Mouse (Mus musculus) layer of hippocampus, postnatal 14 days (tissue): ENCODE data around the gene Slc25a28. TPM values are rescaled to one million over a fixed set of nuclear protein-coding genes. Genes with fewer than 3 reads are reported as not detected.
A peak's percentile ranks its signal among the peaks of the same experiment; 100 is the strongest.

Experiments
- DNase-seq, 2 experiments: peaks; one replicate each; pipeline ENCODE4 v3.0.0; 2021 to 2022; ENCODE audit warnings: low spot score in 2 of 2, mixed read lengths in 1 of 2
- long read RNA-seq, 2 experiments: library from polyadenylated mRNA; stranded (forward); transcript quantifications; one replicate each; pipeline ENCODE4 v2.0.0; 2021
- total RNA-seq, 2 experiments: library from RNA; stranded (reverse); gene quantifications; 2 replicates each; pipeline ENCODE4 v1.2.3; 2021

The Slc25a28 gene
- 10 to 100 TPM; 35.8 to 39.1 TPM for total RNA-seq
- long read RNA-seq, experiment 1, transcript Slc25a28-201 (4 exons, 1,535 nt) = major isoform, 19 of 45 reads
- long read RNA-seq, experiment 1, partial matches to known transcripts = 3 of 45 reads
- long read RNA-seq, experiment 1, other reads (novel, unspliced or antisense) = 20 of 45 reads
- long read RNA-seq, experiment 2, transcript Slc25a28-201 (4 exons, 1,535 nt) = major isoform, 23 of 48 reads
- long read RNA-seq, experiment 2, partial matches to known transcripts = 1 of 48 reads
- long read RNA-seq, experiment 2, other reads (novel, unspliced or antisense) = 23 of 48 reads

DNA sequence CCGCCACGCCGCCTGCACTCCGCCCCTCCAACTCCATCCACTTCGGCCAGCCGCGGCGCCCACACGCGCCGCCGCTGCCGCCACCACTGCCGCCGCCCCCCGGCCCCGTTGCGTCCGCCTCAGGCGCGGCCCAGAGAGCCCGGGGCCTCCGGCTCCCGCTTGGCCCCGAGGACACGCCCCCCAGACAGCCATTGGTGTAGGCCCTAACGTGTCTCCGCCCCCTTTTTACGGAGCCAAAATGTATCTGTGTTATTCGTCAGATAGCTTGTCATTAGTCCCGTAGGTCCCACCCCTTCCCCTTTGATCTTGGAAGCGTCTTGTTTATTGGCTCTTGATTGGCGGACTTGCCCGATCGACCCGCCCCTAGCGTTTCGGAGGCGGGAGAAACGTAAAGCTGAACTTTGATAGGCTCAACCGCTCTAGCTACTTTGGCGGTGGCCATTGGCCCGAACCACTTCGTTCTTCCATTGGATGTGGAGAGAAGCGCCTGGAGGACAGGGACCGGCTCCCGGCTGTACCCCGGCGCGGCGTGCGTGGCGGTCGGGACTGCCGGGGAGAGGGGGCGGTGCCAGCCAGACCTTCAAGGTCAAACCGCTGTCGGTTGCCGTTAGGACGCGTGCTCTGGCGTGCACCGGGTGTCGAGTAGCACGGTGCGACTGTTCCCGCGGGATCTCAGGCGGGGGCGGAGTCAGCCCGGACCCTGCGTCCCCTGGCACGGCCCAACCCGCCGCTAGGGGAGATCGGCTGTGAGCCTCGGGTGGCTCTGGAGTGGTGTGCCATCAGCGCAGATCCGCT lies at the start of gene Slc25a28:
TSS of gene Slc25a28 (minus strand) at position 152 of the 795 bp plus-strand sequence.
- peak; percentile 99 to 100 for DNase-seq

DNA sequence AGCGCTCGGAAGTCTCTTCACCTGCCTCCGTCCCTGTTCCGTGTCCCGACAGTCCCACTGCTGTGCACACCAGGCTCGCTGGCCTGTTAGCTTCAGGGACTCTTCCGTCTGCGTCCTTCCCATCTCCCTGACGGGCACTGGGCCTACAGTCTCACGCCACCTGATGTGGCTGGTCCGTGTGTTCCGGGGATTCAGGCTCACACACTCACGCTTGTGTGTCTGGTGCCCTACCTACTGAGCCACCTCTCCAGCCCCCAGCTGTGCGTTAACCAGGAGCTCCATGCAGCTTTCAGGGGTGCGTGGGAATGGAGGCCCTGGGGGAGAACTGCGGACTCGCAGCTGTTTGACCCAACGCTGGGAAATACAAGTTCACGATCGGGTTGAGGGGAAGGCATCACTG lies 49.5 kb upstream of the Slc25a28 start:
- DNase-seq = no peak

DNA sequence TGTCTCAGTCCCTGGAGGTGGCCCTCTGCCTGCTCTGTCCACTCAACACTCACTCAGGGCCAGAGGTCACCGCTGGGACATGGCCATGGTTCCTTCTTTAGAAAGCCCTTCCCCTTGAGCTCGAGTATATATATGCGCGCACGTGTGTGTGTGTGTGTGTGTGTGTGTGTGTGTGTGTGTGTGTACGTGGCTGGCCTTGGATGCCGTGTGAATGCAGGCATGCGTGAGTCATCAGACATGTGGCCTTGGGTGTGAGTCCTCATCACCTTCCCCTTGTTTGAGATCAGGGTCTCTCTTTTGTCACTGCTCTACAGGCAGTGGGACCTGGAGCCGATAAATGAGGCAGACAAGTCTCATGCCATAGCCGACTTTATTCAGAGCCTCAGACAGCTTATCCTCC lies 48.8 kb upstream of the Slc25a28 start:
- DNase-seq = no peak

DNA sequence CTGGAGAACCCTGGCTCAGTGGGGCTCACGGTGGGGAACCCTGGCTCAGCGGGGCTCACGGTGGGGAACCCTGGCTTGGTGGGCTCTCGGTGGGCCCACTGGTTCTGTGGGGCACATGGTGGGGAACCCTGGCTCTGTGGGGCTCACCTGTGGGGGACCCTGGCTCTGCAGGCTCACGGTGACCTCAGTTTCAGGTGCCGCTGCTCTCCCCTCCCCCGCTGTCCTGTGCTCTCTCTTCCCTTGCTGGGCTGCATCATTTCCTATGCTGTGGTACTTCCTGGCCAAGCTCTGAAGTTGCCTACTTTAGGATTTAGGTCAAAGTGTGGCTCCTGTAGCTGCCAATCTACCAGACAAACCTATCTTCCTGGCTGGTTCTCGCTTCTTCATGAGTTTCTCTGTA lies 48.2 kb upstream of the Slc25a28 start:
- no peak for DNase-seq

DNA sequence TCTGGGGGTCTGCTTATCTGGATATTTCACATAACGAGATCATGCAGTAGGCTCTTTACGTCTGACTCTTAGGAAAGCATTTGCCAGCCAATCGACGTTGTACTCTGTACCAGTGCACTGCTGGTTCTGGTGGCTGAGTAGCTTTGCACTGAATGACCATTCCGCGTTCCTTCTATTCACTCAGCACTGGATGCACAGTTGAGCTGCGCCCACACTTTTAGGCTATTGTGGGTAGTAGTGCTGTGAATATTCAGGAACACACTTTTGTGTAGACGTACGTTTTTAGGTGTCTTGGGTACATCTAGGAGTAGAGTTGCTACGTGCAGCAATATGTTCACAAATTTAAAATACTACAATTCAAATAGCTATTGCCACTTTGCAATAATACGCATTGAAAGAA lies 45.4 kb upstream of the Slc25a28 start:
- no peak for DNase-seq

DNA sequence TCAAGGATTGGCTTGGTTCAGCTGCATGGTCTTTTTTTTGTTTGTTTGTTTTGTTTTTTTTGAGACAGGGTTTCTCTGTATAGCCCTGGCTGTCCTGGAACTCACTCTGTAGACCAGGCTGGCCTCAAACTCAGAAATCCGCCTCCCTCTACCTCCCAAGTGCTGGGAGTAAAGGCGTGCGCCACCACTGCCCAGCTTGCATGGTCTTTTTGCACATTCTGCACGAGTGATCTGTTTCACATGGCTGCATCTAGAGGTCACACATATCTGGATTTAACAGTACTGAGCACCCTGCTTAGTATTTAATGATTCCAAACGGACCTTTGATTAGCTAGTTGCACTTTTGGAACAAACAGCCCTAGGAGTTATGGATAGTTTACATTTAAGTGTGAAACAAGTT lies 37.3 kb upstream of the Slc25a28 start:
- DNase-seq = no peak

DNA sequence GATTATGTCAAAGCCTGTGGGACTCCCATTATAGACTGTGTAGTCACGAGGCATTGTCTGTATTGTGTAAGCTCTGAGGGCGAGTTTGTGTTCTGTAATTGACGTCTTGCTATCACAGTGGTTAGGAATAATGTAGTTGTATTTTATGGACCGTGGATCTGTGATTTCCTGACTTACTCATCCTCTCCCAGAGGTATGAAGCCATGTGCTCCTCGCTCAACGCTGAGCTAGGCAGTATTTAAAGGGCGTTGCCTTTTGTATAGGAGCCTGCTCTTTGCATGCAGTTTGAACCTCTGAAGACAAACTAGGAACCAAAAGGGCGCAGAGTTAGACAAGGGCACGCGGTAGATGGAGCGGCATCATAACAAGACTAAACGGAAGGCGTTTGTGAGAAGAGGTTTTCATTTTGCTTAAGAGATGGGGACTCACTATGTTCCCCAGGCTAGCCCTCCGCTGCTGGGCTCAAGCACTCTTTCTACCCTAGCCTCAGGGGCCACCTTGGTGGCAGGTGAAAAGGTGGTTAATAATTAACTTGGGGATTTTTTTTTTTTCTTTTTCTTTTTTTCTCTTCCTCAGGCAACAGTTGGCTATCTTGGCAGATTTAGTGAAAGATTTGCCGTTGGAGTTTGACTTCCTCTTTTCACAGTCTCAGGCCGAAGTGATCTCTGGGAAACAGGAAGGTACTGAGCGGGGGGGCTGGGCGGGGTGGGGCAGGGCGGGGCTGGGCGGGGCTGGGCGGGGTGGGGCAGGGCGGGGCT lies 36.7 kb upstream of the Slc25a28 start:
- DNase-seq = no peak

DNA sequence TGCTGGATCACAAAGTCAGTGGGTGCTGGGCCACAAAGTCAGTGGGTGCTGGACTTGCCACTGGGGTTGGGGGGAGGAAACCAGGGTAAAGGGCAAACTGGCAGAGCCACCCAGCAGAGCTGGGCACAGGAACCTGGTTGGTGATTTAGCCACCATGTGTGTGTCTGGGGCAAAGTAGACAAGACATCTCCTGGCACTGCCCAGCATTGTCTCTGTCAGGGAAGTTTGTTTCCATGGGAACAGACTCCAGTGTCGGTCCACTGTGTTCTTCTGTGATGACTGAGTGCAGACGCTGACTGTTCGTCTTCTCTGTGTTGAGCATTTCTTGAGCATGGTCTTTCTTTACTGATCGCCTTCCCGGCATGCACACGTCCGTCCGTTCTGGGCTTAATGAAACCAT lies 34.6 kb upstream of the Slc25a28 start:
- no peak for DNase-seq

DNA sequence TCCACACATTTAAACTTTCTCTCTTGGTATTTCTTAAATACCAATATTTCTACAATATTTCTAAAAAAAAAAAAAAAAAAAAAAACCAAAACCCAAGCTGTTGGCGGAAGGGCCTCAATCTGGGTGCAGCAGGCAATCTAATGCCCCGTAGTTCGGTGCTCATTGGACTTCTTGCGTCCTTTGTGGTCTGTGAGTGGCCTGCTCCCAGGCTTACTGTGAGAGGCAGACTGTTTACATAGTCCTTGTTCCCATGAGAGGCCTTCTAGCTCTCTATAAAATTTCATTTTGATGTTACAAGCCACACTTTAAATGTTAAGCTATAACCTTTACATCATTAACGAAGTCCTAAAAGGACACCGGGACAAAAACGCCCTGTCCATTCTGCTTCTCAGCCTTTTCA lies 33.5 kb upstream of the Slc25a28 start:
- DNase-seq = no peak

DNA sequence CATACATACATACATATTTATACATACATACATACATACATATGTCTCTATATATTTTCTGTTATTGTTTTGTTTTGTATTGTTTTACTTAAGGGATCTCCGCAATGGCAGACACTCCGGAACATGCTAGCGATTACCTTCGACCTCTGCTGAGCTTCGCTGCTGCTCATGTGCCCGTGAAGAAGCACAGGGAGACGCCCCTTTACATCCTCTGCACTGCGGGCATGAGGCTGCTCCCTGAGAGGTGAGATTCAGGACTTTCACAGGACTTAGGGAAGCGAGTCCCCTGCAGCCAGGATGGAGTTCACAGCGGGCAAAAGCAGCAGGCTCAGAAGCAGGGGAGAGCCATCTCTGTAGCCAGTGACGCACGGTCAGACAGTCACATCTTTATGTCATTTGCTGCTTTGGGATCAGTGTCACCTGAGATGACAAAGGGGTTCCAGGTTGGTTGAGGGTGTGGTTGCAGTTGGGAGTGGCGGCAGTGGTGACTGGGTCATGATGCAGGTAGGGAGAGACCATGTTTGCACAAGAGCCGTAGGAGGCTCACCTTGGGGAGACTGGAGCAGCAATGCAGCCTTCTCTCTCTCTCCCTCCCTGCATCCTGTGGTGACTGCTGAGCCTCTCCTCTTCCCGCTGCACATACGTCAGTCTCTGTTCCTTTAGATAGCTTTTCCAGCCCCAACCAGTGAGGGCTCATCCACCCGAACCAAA lies 30.3 kb upstream of the Slc25a28 start:
- DNase-seq = no peak

DNA sequence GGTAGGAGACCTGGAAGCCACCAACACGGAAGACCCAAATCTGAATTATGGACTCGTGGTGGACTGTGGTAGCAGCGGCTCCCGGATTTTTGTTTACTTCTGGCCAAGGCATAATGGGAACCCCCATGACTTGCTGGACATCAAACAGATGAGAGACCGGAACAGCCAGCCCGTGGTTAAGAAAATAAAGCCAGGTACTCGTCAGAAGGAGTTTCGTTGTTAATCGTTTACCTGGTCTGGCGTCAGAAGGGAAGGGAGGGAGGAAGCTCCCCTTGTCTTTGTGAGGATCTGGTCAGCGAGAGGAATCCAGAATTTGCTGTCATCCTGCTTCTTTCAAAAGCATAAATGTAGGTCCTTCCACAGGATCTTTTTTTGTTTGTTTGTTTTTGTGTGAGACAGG lies 29.5 kb upstream of the Slc25a28 start:
- DNase-seq = no peak

DNA sequence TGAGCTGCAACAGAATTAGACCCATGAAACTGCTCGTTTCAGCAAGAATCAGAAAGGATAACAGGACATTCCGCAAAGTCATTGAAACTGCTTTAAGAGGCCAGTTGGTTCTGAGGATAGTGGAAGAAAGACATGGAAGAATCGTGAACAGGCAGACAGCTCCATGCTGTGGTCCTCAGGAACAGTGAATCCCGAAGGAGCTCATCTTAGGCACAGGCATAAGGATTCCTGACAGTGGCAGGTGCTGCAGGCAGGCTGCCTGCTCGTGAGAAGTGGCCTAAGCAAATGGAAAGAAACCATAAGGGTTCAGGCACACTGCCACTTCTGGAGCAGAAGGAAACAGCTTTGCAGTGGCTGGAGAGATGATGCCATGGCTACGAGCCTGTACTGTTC lies 25.1 kb upstream of the Slc25a28 start:
- no peak for DNase-seq

DNA sequence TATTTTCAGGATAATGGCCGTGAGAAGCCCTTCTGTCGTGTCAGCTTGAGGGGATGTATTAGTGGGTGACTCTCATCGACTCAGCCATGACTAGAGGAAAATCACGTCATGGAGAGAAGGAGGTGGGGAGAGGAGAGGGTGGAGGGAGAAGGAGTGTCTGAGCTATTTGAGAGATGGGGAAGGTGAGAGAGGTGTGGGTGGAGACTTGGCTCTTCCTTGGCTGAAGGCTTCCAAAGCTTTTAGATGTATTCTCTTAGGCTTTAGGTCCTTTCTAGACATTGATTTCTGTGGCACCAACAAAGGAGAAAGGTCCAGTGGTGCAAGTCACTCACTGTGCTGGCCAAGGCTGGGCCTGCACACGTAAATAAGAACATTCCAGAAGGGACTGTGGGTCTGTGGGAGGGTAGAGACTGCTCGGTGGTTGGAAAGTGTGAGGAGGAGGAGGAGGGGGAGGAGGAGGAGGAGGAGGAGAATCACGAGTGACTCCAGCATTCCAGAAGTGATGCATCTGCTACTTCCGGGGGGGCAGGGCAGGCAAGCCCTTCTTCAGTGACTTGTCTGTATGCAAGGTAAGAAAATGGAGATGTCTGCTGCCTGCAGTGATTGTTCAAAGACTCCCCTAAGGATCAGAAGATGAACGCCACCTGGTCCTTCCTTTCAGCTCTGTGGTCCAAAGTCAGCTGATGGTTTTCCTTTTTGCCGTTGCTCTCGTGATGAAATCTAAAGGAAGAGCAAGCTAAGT lies 24.5 kb upstream of the Slc25a28 start:
- DNase-seq = no peak

DNA sequence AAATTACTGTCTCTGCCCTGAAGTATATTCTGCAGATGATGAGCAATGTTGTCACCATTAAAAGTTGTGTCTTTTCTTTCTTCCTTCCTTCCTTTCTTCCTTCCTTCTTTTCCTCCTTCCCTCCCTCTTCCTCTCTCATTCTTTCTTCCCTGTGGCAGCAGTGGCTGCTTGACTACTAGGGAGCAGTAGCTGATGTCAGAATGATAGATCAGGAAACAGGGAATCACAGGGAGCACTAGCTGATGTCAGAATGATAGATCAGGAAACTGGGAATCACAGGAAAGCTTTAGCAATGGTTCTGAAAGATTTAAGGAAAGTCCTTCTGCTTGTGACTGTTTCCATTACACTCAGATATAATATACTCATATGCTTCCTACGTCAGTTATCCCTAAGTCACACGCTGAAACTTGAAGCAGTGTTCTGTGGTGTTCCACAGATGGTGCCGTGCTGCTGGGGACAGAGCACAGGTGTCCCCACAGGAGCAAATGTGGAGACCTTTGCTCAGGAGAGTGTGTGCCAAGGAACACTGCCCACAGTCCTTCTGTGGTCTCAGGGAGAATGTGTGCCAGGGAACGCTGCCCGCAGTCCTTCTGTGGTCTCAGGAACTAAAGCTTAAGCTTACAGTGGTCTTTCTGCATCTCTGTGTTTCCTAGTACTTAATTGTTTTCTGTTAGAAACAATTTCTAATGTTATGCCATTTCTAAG lies 23.1 kb upstream of the Slc25a28 start:
- no peak for DNase-seq

DNA sequence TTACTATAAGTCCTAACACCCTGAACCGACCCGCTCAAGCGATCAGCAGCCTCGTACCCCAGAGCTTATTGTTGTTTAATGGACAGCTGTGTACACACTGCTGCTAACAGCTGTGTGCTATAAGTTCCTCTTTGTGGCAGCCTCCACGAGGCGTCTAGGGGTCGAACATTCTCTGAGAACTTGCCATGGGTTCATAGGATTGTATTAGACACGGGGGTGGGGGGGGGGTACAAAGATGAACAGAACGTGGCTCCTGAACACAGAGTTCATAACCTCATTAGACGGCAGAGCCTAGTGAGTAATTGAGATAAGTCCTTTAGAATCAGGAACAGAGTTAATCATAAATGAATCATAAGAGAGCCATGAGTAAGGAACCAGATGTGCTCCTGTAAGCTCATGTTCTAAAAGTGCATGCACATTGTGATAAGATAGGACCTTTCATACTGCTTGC lies 20.9 kb upstream of the Slc25a28 start:
- no peak for DNase-seq

DNA sequence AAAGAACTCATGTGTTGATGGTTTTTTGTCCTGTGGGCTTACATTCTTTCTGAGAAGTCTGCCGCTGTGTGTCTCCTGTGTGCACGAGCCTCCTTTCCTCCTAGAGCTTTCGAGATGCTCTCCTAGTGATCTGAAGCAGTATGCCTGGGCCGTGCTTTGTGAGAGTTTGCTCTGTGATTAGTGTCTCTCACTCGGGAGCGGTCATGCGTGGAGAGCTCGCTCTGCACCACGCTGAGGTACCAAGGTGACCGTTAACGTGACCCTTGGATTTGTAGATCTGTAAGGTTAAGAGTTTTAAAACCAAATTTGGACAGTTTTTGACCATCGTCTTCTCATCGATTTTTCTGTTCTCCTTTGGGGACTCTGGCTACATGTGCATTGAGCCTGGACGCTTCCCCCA lies 18.1 kb upstream of the Slc25a28 start:
- no peak for DNase-seq

DNA sequence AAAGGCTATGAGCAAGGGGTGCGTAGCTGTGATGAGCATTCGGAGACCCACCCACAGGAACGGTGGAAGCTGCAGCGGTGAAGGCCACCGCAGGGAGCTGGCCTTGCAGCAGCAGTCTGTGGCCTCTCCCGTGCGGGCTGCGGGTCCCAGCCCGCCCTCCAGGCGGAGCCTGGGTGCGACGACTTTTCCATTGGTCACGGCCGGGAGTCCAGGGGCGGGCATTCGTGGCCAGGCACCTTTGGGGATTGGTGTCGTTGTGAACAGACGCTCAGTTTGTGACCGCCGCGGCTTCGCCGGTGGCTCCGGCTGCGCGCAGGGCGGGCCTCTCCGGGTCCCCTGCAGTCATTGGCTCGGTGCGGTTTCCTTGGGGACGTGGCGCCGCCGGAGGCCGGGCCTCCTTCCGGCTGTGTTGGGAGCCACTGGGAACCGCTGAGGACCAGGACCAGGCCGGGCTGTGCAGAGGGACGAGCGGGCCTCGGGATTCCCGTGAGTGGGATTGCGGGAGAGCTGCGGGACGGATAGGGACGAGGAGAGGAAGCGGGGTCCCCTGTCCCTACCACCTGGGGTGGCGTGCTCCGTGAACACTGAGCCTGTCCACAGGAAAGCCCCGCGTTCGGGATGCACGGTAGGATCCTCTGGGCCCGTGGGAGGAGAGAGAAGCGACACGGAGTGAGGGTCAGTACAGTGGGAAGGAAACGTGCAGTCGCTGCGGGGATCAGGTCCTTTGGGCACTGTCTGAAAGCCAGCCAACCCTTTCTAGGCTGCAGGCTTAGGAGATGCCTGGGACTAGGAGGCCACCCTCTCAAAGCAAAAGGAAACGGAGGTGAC lies 15.0 kb upstream of the Slc25a28 start, which contains the start of gene Entpd7:
TSS of gene Entpd7 (plus strand) at position 254 of the 828 bp plus-strand sequence.
- peak; percentile 94 to 98 for DNase-seq

DNA sequence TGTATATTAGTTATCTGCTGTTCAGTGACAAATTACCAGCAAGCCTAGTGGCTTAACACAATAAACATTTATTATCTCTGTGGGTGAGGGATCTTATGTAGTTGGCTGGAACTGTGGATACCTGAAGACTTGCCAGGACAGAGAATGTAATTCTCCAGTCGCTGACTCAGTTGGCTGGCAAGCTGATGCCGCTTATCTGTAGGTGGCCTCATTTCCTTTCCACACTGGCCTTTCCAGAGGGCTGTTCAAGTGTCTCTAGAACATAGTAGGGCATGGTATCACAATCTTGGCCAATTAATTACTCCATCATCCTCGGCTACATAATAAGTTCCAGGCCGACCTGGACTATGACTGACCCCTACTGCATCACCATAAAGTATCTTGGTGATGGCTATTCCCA lies 6.9 kb upstream of the Slc25a28 start:
- DNase-seq = no peak

DNA sequence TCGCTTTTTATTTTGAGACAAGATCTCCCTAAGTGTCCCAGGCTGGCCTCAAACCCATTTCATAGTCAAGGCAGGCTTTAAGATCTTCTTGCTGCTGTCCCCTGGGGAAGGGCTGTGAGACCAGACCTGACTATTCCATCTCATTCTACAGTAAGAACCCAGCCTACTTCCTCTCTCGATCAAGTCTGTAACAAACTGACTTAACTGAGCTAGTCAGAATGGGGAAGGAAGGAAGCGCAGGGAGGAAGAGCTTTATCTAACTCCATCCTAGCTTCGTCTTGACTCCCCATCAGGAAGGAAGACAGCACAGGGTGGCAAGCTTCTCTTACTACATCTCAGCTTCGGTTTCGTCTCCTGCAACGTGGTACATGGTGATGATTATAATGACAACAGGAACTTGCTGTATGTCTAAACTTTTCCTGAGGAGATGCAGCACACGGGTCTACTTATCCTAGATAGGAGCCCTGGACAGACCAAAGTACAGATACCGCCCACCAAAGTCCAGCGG lies 4.8 kb upstream of the Slc25a28 start:
- no peak for DNase-seq
